Mouse (Mus musculus) thymus, adult 2 months (tissue): ENCODE data around the gene Hoxc4.

Source experiments
- CTCF ChIP-seq: fragments of 200-500 bp; IDR thresholded peaks from 2 replicates; pipeline ENCODE4 v1.5.1; 2012; ENCODE audit warnings: mild to moderate bottlenecking, control low read depth, low read length, moderate library complexity, borderline replicate concordance; ENCODE audit not compliant: control insufficient read depth, poor library complexity, insufficient read depth; ENCODE audit errors: extremely low read depth
- POLR2A ChIP-seq: fragments of 200-500 bp; IDR thresholded peaks from 2 replicates; pipeline ENCODE4 v1.6.1; 2012; ENCODE audit warnings: mild to moderate bottlenecking, low read length, control low read depth, moderate library complexity; ENCODE audit not compliant: control insufficient read depth, poor library complexity, insufficient read depth; ENCODE audit errors: extremely low read depth

GRCm38 (mm10) chr15:103069173-103069572, 50.4 kb downstream of the Hoxc4 start:
- TF ChIP-seq POLR2A (no peak), CTCF (no peak)
